Mouse (Mus musculus) bone marrow, adult 2 months (tissue): ENCODE measurements at regions not wholly inside any gene's neighbourhood (a gene's known extent, or its start where the extent isn't known, plus 50 kb on each side); places are given as distances from the start of the nearest gene placed in this dataset.

Experiments
- H3K27ac ChIP-seq: fragments of 200-500 bp; 2 replicates; pipeline ENCODE4 v1.5.1; 2012; ENCODE audit warnings: low read depth, mild to moderate bottlenecking, control low read depth, inconsistent platforms, low read length; ENCODE audit not compliant: control insufficient read depth, poor library complexity, insufficient read depth
- H3K4me1 ChIP-seq: fragments of 200-500 bp; 2 replicates; pipeline ENCODE4 v1.6.1; 2011; ENCODE audit warnings: low read length; ENCODE audit not compliant: control insufficient read depth, insufficient read depth
- H3K4me3 ChIP-seq: fragments of 200-500 bp; replicated peaks from 2 replicates; pipeline ENCODE3; 2011; ENCODE audit warnings: mild to moderate bottlenecking, low read depth, low read length, control low read depth; ENCODE audit not compliant: control insufficient read depth
- CTCF ChIP-seq: fragments of 200-500 bp; IDR thresholded peaks from 2 replicates; pipeline ENCODE4 v1.5.1; 2011; ENCODE audit warnings: low read length, control low read depth; ENCODE audit not compliant: control insufficient read depth, insufficient read depth
- POLR2A ChIP-seq: fragments of 200-500 bp; IDR thresholded peaks from 2 replicates; pipeline ENCODE4 v1.6.1; 2011; ENCODE audit warnings: low read depth, mild to moderate bottlenecking, control low read depth, low read length, borderline replicate concordance; ENCODE audit not compliant: control insufficient read depth
- WGBS: fragments of 180-500 bp; shearing (Covaris S2); methylation state at CpG from one replicate; pipeline ENCODE4 v1.1.7; 2018; 5-methylcytosine and 5-hydroxymethylcytosine counted together

GRCm38 (mm10) chr14:105800142-105800925, 96.3 kb downstream of the Spry2 start:
- Histone ChIP-seq H3K4me1 (no peaks in the 10 kb centered on the region), H3K4me3 (no peak overlapping the region), H3K27ac (no peak overlapping the region)
- no peak for TF ChIP-seq POLR2A
- no peak for TF ChIP-seq CTCF
- WGBS, result 88% methylated on average over 13 of the region's 13 CpGs

DNA sequence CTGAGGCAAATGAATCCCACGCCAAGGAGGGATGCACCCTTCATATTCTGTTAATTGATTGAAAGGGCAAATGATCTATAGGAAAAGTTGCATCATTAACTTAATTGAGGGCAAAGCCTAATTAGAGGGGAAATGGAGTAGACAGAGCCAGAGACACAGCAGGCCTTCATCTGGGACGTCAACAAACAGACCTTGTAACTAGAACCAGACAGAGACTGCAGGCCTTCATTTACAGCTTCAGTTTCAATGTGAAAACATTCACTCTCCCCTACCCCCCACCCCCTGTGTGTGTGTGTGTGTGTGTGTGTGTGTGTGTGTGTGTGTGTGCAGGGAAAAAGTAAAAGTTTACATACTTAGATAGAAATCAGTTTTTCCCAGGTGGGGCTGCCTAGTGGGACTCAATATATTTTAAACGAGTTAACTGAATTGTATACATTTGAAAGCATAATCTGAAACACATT, 97.2 kb downstream of the Spry2 start:
- H3K4me3 ChIP-seq, result no peak overlapping the region
- WGBS, result 78% methylated on average over 3 of the region's 3 CpGs
- TF ChIP-seq CTCF (no peak), POLR2A (no peak)
- no peak overlapping the region for H3K27ac ChIP-seq
- no peaks in the 10 kb centered on the region for H3K4me1 ChIP-seq

- no peak overlapping the region for H3K4me3 ChIP-seq
Measured at GRCm38 (mm10) chr14:105793010-105793702, 103.5 kb downstream of the Spry2 start.

DNA sequence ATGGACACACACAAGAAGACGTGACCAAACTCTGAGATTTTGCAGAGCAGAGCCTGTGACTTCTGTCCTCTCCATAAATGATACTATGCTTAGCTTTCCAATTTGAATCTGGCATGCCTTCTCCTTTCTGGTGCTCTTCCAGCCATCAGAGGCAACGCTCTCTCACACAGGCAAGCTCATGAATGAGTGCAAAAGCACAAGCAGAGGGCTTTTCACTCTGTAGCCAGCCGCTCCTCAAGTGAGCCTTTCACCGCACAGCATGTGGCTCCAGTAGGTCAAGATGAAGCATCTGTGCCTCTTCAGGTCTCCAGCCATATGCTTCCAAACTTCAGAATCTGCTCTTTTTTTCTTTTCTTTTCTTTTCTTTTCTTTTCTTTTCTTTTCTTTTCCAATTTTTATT, 106.2 kb downstream of the Spry2 start:
- TF ChIP-seq CTCF (no peak), POLR2A (no peak)
- no peak overlapping the region for H3K27ac ChIP-seq
- H3K4me1 ChIP-seq, result no peaks in the 10 kb centered on the region
- WGBS, result 84% methylated on average over 4 of the region's 4 CpGs
- H3K4me3 ChIP-seq, result no peak overlapping the region

More at GRCm38 (mm10) chr14:105793010-105793702, 103.5 kb downstream of the Spry2 start:
- TF ChIP-seq POLR2A, result no peak
- TF ChIP-seq CTCF, result no peak
- Histone ChIP-seq H3K27ac (no peak overlapping the region), H3K4me1 (no peaks in the 10 kb centered on the region)
- 57% methylated on average over 4 of the region's 4 CpGs for WGBS

GRCm38 (mm10) chr14:105783428-105783827, 113.2 kb downstream of the Spry2 start:
- Histone ChIP-seq H3K27ac (no peak overlapping the region), H3K4me3 (no peak overlapping the region), H3K4me1 (no peaks in the 10 kb centered on the region; the same call in 1 of the 2 replicates)
- 62% methylated on average over 5 of the region's 5 CpGs for WGBS
- TF ChIP-seq CTCF (no peak), POLR2A (no peak)

DNA sequence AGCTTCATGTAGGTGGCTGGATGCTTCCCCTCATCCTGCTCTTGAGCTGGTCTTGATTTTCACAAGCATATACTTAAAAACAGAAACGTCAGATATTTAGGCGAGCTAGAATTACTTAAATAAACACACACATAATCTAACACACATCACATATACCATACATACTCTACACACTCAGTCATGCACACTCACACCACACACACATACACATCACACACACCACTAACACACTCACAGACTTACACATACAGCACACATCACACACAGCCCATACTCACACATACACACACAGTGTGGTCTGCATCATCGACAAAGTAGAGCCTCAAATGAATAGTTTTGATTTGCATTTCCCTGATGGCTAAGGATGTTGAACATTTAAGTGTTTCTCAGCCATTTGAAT, 116.9 kb downstream of the Spry2 start:
- no peak overlapping the region for H3K4me3 ChIP-seq
- 63% methylated on average over 3 of the region's 3 CpGs for WGBS
- no peak for TF ChIP-seq POLR2A
- no peak for TF ChIP-seq CTCF
- H3K4me1 ChIP-seq, result no peaks in the 10 kb centered on the region
- H3K27ac ChIP-seq, result no peak overlapping the region

- 12% methylated on average over 4 of the region's 4 CpGs for WGBS
- Histone ChIP-seq H3K4me1 (no peaks in the 10 kb centered on the region), H3K27ac (no peak overlapping the region), H3K4me3 (no peak overlapping the region)
- no peak for TF ChIP-seq POLR2A
- TF ChIP-seq CTCF, result no peak
Measured at GRCm38 (mm10) chr14:105779349-105779748, 117.3 kb downstream of the Spry2 start.

DNA sequence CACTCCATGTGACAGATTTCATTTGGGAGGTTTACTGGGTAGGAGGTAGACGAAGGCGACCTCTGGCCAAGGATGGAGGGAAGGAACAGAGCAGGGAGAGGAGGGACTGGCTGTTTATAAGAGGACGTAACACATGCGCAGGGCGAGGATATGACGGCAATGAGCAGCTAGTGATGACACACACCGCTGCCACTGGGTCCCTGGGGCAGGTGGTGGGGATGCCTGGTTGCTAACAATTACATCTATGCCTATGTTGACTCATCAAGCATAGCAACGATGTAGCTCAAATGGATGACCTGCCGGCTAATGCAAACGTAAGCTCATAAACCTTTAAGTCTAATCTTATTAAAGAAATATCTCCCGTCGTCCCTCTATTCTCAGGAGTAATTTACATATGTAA, 122.9 kb downstream of the Spry2 start:
- Histone ChIP-seq H3K27ac (no peak overlapping the region), H3K4me1 (no peaks in the 10 kb centered on the region), H3K4me3 (no peak overlapping the region)
- WGBS, result 91% methylated on average over 12 of the region's 12 CpGs
- TF ChIP-seq CTCF, result no peak
- TF ChIP-seq POLR2A, result no peak

GRCm38 (mm10) chr14:105767100-105767499, 129.5 kb downstream of the Spry2 start:
- no peak for TF ChIP-seq CTCF
- TF ChIP-seq POLR2A, result no peak
- H3K27ac ChIP-seq, result no peak overlapping the region
- 53% methylated on average over 4 of the region's 4 CpGs for WGBS
- no peak overlapping the region for H3K4me3 ChIP-seq
- H3K4me1 ChIP-seq, result no peaks in the 10 kb centered on the region
